Mouse (Mus musculus): Measurements from ENCODE around the gene Ptprj. TPM values are rescaled to one million over a fixed set of nuclear protein-coding genes. Genes with fewer than 3 reads are reported as not detected.

The Ptprj gene
- polyA plus RNA-seq, 1 experiment: 9.1 TPM

DNA sequence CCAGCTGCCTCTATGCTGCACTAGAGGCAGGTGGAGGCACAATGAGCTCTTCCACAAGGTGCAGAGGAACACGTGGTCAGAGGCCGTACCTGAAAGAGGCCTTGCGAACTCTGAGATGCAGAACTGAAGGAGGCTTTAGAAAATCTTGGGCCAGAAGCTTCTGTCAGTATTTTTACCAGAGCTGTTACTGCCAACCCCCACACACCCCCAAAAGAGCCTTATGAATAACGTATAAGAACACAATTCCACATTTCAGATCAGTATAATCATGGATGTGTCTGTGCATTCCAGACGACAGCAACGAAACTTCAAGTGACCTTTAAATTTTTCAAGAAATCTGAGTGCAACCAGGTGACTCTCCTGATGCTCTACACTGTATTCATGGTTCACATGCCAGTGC, 98.9 kb downstream of the Ptprj start:
- Histone ChIP-seq H3K27me3 (ENCODE audit: control insufficient read depth, insufficient read depth, low read length) (no peaks in the 10 kb centered on the region), H3K36me3 (ENCODE audit: control insufficient read depth, insufficient read depth, low read length) (no peaks in the 10 kb centered on the region), H3K4me3 (ENCODE audit: control insufficient read depth, low read depth, low read length) (peak overlapping the region; percentile 35), H3K4me1 (ENCODE audit: control insufficient read depth, insufficient read depth, low read length) (no peaks in the 10 kb centered on the region), H3K27ac (ENCODE audit: control insufficient read depth, insufficient read depth, low read depth, low read length) (no peak overlapping the region)
- TF ChIP-seq POLR2A (IDR thresholded peaks at IDR 0.05; ENCODE audit: control insufficient read depth, low read depth, low read length) (no peak), CTCF (IDR thresholded peaks at IDR 0.05; ENCODE audit: control insufficient read depth, insufficient read depth, insufficient replicate concordance, low read depth, low read length) (no peak)

DNA sequence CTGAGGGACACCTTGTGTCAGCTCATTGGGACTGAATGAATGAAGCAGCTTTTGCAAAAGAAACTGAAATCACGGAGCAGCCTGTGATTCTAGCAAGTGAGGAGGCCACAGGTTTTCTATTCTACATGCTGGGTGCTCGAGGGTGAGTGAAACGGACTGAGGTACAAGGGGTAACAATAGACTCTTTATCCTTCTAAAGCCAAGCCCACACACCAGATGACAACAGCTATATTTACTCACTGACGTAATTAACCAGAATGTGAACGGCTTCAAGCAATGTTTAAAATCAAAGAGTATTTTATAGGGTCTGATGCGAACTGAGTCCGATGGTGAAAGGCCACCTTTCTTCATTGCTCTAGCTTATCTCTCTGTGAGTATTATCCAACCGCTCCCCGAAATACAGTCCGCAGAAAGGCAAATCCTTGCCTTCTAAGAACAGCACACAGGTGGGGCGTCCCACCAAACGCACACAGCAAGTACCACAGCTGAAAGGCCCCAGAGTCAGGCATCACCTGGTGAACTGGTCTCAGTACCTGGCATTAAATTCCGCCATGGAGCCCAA, 99.6 kb downstream of the Ptprj start:
- Histone ChIP-seq H3K27ac (ENCODE audit: control insufficient read depth, insufficient read depth, low read depth, low read length) (no peak overlapping the region), H3K4me3 (ENCODE audit: control insufficient read depth, low read depth, low read length) (peak overlapping the region; percentile 72), H3K27me3 (ENCODE audit: control insufficient read depth, insufficient read depth, low read length) (no peaks in the 10 kb centered on the region), H3K36me3 (ENCODE audit: control insufficient read depth, insufficient read depth, low read length) (no peaks in the 10 kb centered on the region), H3K4me1 (ENCODE audit: control insufficient read depth, insufficient read depth, low read length) (no peaks in the 10 kb centered on the region)
- no peak for TF ChIP-seq CTCF (IDR thresholded peaks at IDR 0.05; ENCODE audit: control insufficient read depth, insufficient read depth, insufficient replicate concordance, low read depth, low read length)
- TF ChIP-seq POLR2A (IDR thresholded peaks at IDR 0.05; ENCODE audit: control insufficient read depth, low read depth, low read length): no peak

GRCm38 (mm10) chr2:90478531-90478930, 101.9 kb downstream of the Ptprj start:
- Histone ChIP-seq H3K27ac (ENCODE audit: control insufficient read depth, insufficient read depth, low read depth, low read length) (no peak overlapping the region), H3K4me1 (ENCODE audit: control insufficient read depth, insufficient read depth, low read length) (peaks cover 3% of the 10 kb centered on the region; the same call in 1 of the 2 replicates), H3K4me3 (ENCODE audit: control insufficient read depth, low read depth, low read length) (peak overlapping the region; percentile 67), H3K36me3 (ENCODE audit: control insufficient read depth, insufficient read depth, low read length) (no peaks in the 10 kb centered on the region), H3K27me3 (ENCODE audit: control insufficient read depth, insufficient read depth, low read length) (no peaks in the 10 kb centered on the region)
- TF ChIP-seq POLR2A (IDR thresholded peaks at IDR 0.05; ENCODE audit: control insufficient read depth, low read depth, low read length): no peak
- TF ChIP-seq CTCF (IDR thresholded peaks at IDR 0.05; ENCODE audit: control insufficient read depth, insufficient read depth, insufficient replicate concordance, low read depth, low read length): no peak

DNA sequence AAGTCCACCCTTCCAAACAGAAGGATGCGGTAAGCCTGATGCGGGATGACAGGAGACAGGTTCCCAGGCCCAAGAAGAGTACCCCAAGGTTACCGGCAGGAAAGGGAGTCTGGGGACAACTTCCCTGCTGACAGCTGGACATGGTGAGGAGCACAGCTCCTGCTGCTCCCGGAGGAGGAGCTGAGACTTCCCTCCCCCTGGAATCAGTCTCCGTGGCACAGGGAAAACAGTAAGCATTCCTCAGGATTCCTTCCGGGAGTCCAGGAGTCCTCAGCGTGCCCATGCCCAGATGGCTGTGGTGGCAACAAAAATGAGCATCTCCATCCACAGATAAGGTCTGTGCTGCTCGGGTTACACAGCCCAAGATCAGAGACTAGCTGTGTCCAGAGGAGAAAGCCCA, 102.8 kb downstream of the Ptprj start:
- no peak overlapping the region for H3K27ac ChIP-seq (ENCODE audit: control insufficient read depth, insufficient read depth, low read depth, low read length)
- TF ChIP-seq CTCF (IDR thresholded peaks at IDR 0.05; ENCODE audit: control insufficient read depth, insufficient read depth, insufficient replicate concordance, low read depth, low read length): no peak
- TF ChIP-seq POLR2A (IDR thresholded peaks at IDR 0.05; ENCODE audit: control insufficient read depth, low read depth, low read length): no peak
- H3K27me3 ChIP-seq (ENCODE audit: control insufficient read depth, insufficient read depth, low read length): no peaks in the 10 kb centered on the region
- peaks cover 3% of the 10 kb centered on the region; the same call in 1 of the 2 replicates for H3K4me1 ChIP-seq (ENCODE audit: control insufficient read depth, insufficient read depth, low read length)
- peak overlapping the region; percentile 67 for H3K4me3 ChIP-seq (ENCODE audit: control insufficient read depth, low read depth, low read length)
- H3K36me3 ChIP-seq (ENCODE audit: control insufficient read depth, insufficient read depth, low read length): no peaks in the 10 kb centered on the region

- Histone ChIP-seq H3K27ac (ENCODE audit: control insufficient read depth, insufficient read depth, low read depth, low read length) (no peak overlapping the region), H3K4me1 (ENCODE audit: control insufficient read depth, insufficient read depth, low read length) (peaks cover 3% of the 10 kb centered on the region; the same call in 1 of the 2 replicates), H3K27me3 (ENCODE audit: control insufficient read depth, insufficient read depth, low read length) (no peaks in the 10 kb centered on the region), H3K36me3 (ENCODE audit: control insufficient read depth, insufficient read depth, low read length) (no peaks in the 10 kb centered on the region), H3K4me3 (ENCODE audit: control insufficient read depth, low read depth, low read length) (no peak overlapping the region; the same call in 1 of the 2 replicates)
- no peak for TF ChIP-seq CTCF (IDR thresholded peaks at IDR 0.05; ENCODE audit: control insufficient read depth, insufficient read depth, insufficient replicate concordance, low read depth, low read length)
- TF ChIP-seq POLR2A (IDR thresholded peaks at IDR 0.05; ENCODE audit: control insufficient read depth, low read depth, low read length): no peak
Observed at GRCm38 (mm10) chr2:90476792-90477191, 103.7 kb downstream of the Ptprj start.

DNA sequence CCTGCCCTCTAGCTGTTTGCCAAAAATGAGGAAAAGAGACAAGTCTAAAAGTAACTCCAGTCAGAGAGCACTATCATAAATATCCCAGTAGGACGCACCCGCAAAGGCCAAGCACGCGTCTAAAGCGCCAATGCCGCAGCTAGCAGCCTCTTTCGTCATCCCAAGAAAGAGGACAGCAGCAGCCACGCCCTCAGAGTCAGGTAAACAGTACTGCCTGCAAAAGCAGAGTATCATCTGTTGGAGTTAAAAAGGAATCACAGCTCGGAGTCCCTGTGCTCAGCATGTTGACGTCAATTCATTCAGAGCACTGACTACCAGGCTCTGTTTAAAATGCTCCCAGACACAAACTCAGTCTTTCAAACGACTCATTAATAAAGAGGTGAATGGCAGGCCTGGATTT, 104.1 kb downstream of the Ptprj start:
- no peak overlapping the region for H3K4me3 ChIP-seq (ENCODE audit: control insufficient read depth, low read depth, low read length)
- no peak for TF ChIP-seq CTCF (IDR thresholded peaks at IDR 0.05; ENCODE audit: control insufficient read depth, insufficient read depth, insufficient replicate concordance, low read depth, low read length)
- no peak for TF ChIP-seq POLR2A (IDR thresholded peaks at IDR 0.05; ENCODE audit: control insufficient read depth, low read depth, low read length)
- no peaks in the 10 kb centered on the region for H3K27me3 ChIP-seq (ENCODE audit: control insufficient read depth, insufficient read depth, low read length)
- H3K4me1 ChIP-seq (ENCODE audit: control insufficient read depth, insufficient read depth, low read length): peaks cover 3% of the 10 kb centered on the region; the same call in 1 of the 2 replicates
- H3K36me3 ChIP-seq (ENCODE audit: control insufficient read depth, insufficient read depth, low read length): no peaks in the 10 kb centered on the region
- no peak overlapping the region for H3K27ac ChIP-seq (ENCODE audit: control insufficient read depth, insufficient read depth, low read depth, low read length)

DNA sequence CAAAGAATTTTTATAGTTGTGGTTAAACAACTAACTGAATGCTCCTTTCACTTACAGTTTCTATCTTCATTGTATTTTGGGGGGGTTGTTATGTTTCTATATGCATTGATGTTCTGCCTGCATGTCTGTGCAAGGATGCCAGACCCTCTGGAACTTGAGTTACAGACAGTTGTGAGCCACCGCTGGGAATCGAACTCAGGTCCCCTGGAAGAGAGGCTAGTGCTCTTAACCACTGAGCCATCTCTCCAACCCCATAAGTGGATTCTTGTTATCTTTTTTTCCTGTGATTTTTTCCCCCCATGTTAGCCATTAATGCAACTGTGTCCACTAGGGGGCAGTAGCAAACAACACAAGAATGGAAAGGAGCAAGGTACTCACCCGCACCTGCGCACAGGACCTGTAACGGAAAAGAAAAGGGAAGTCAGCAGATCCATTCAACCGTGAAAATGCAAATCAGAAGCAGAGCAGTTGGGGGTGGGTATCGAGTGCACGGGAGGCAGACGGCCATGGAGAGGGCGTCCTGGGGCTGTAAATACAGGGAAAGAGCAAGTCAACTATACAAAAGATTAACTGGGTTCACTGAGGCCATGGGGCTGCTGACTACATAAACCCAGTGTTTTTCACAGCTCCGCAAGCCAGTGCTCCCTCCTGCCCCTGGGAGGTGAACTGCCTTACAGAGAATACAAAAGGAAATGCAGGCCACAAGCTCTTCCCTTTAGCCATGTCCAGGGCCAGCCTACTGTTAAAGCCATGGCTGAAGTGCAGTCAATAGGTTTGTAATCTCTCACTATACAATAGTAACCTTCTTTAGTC, 105.6 kb downstream of the Ptprj start:
- TF ChIP-seq CTCF (IDR thresholded peaks at IDR 0.05; ENCODE audit: control insufficient read depth, insufficient read depth, insufficient replicate concordance, low read depth, low read length) (peak; percentile 62; the same call in 1 of the 2 replicates), POLR2A (IDR thresholded peaks at IDR 0.05; ENCODE audit: control insufficient read depth, low read depth, low read length) (no peak)
- Histone ChIP-seq H3K4me1 (ENCODE audit: control insufficient read depth, insufficient read depth, low read length) (peaks cover 3% of the 10 kb centered on the region; the same call in 1 of the 2 replicates), H3K27ac (ENCODE audit: control insufficient read depth, insufficient read depth, low read depth, low read length) (no peak overlapping the region), H3K27me3 (ENCODE audit: control insufficient read depth, insufficient read depth, low read length) (no peaks in the 10 kb centered on the region), H3K4me3 (ENCODE audit: control insufficient read depth, low read depth, low read length) (peak overlapping the region; percentile 22; the same call in 1 of the 2 replicates), H3K36me3 (ENCODE audit: control insufficient read depth, insufficient read depth, low read length) (no peaks in the 10 kb centered on the region)
